Mouse (Mus musculus) heart, postnatal 4 days (tissue): ENCODE measurements at regions not wholly inside any gene's neighbourhood (a gene's known extent, or its start where the extent isn't known, plus 50 kb on each side); places are given as distances from the start of the nearest gene placed in this dataset.
A peak's percentile ranks its signal among the peaks of the same experiment; 100 is the strongest.

Source experiments
- DNase-seq: peaks from one replicate; pipeline ENCODE4 v3.0.0; 2021

DNA sequence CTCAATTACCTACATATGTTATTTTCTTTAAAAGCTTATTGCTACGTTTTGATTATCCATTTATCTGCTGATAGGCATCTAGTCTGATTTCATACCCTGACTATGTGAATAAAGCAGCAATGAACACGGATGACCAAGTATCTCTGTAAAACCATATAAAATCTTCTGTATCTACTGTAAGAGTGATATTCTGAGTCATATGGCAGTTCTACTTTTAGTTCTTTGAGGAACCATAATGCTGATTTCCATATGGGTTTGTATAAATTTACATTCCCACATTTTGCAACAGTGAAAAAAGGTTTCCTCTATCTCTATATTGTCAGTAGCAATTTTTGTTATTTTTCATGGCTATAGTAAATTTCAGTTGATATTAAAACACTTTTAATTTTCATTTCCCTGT is 280.6 kb downstream of the Fsip2 start:
- no peak for DNase-seq

DNA sequence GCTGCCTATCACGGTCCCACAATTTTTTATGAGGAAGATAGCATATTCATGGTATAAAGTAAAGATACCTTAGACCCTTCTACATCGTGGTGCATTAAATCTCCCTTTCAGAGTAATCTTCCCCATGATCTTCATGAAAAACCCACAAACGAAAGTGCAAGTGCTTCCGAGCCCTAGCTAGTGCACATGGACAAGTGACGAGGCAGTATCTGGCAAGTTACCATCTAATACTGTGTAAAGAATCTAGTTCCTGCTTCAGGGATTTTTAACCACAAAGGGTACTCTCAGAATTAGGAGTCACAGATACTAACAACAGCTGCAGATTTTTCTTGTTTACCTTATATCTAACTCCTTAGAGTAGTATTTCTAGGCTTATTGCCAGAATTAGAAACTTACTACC is 282.8 kb downstream of the Fsip2 start:
- no peak for DNase-seq

DNA sequence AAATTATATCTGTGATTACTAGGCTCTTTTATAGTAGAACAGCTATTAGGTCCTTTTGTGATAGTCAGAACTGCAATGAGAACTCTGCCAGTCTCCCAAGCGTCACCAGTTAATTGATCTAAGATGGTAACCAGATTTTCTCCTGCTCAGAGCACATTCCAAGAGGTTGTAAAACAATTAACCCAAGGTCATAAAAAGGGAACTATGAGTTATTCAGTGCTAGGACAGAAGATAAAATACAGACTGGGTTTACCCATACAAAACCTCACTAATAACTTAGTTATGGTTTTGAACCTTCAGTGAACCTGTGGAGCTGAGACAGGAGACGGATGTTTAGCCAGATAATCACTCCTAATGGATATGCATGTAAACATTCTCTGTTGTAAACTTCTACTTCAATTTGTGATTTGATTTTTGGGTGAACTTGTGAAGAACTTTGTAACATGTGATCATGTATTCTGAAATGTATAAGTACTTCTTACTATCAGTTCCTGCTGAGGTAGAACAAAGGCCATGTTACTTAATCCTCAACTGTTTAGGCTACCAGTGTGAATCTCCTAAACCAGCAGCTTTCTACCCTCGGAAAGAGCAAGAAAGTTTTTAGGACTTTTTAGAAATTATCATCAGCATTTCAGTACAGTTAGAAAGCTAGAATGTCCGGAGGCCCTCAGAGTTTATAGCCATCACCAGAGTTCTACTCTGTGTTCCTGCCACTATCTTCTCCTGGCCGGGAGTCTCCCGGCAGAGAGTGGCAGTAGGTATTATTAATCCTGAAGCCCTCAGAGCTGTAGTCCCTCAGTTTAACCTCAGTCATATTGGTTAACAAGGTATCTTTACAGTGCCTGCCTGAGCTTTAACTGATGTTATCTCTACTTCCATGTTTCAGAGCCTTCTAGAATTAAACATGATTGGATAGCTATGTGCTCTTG is 308.0 kb downstream of the Fsip2 start:
- DNase-seq: no peak

DNA sequence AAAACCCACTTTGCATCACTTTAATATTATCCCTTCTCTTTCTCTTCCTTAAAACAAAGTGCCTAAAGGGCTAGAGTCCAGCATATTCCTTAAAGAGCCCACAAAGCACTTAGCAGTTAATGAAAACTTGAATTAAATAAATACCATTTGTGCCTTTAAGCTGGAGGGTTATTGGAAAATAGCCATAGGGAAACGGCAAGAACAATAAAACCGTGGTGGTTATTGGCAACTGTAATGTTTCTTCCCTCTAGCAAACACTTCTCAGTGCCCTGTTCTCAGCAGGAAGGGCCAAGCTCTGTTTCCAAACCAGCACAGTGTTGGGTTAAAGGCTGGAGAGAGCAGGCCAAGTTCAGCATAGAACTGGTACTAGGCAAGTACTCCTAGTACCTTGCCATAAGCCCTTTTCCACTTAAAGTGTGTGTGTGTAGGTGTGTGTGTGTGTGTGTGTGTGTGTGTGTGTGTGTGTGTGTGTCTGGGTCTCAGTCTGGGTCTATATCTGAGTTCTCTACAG is 313.4 kb downstream of the Fsip2 start:
- DNase-seq: no peak

DNA sequence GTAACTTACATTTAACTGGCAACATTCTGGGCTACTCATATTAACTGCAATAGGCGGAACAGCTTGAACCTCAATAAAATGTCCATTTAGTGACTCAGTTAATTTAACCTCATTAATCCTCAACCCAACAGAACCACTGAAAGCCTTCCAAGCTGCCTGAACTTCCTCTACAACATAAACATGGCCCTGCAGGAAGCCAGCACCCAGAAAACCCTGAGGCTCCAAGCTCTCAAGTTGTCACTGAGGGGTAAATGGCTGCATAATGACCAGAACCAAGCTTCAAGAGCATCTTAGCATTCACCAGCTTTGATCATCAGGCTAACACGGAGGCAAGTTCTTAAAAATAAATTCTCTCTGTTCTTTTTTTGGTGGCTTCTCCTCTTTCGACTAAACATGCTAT is 315.2 kb downstream of the Fsip2 start:
- no peak for DNase-seq

DNA sequence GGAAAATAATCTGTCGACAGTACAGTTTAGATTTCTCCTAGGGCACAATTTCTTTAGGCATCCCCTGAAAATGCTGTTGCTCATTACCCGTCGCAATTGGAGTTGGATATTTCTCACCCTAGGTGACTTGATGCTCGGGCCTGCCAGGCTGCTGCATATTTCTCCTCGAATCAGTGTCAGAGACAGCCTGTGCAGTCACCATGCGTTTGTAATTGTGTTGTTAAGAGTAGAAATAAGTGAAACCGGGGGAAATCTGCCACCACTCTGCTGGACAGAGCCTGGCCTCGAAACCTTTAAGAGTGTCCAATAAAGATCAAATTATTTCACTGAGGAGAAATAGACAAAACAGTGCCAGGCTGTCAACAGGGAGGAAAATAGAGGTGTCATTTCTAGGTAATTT is 340.7 kb upstream of the Zc3h15 start:
- no peak for DNase-seq

DNA sequence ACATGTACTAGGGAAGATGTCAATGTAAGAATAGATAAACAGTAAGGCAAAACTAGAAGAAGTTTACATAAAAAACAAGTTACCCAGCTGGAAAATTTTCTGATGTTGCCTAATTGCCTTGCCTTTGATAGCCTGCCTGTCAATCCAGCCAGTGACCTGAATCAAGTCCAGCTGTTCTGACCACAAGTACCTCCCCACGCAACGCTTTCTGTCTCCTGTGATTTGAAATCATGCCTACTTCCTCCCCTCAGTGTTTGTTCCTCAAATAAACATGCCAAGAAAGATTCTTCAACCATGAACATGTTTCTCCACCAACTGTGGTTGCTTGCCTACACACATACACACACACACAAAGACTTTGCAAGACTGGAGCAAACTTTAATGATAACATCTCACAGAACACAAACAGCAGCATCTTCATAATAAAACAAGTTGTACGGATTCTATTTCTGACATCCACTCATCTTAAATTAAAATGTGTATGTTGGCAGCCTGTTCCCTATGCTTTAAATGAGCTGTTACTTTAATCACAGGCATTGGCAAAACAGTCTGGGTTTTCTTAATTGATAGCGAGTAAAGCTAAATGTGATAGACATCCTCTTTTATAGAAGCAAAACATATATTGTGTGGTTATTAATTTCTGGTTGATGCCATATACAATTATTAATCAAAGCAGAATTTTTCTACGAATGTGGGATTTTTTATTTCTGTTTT is 312.0 kb upstream of the Zc3h15 start:
- DNase-seq: no peak

DNA sequence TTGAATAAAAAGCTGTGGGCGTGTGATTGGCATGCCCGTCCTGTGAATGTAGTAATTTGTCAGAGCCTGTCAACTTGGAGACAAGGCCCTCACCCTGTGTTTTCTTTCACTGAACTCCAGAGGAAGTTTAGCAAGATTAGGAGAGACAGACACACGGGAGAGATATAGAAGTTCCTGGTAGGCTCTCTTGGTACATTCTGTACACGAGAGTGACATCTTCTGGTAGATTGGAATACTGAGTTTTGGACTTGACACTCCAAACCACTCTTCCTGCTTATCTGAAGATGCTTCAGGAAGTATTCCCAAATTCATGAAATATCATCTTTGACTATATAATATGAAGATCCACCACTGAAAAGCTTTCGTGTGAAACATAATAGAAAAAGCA is 311.5 kb upstream of the Zc3h15 start:
- DNase-seq: no peak

DNA sequence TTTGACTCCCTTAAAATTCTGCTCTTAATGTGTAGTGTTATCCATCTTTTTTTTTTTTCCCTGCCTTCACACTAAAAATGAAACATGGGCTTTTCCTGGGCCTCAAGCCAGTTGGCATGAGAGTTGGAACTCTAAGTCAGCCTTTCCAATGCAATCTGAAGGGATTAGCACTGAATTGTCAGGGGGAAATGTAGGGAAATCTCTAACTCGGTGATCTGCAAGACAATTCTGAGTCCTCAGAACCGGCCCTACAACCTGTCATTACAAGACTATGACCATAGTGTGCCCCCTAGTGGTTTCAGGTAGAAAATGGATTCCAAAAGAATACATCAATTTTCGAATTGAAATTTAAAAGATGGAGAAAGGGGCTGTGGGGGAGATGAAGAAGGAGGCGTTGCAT is 306.9 kb upstream of the Zc3h15 start:
- DNase-seq: peak; percentile 51

DNA sequence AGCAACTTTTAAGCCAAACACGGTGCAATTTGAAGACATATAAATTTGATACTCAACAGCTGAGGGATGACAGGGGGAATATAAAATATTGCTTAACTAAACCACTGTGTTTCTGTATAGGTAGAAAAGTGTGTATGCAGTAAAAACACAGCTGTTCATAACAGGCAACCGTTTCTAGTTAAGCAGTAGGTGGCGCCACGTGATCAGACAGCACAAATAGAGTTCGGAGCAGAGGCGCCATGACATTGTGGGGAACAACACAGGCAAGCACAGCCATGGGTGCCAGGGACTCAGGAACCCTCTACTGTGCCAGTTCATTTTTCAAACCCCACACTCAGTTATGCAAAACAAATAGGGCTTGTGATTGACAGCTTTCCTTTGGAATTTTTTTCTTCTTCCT is 304.1 kb upstream of the Zc3h15 start:
- DNase-seq: no peak
